Mouse (Mus musculus) midbrain, embryonic 11.5 days (tissue): ENCODE results near the gene Slc25a21. TPM values are rescaled to one million over a fixed set of nuclear protein-coding genes. Genes with fewer than 3 reads are reported as not detected.

Source experiments
- ATAC-seq: fragments of 200-750 bp; cut with Nextera tagmentation; 2 replicates; pipeline ENCODE4 v1.8.0; 2017; ENCODE audit warnings: moderate TSS enrichment, moderate library complexity; ENCODE audit not compliant: low FRiP score
- DNase-seq: peaks from one replicate; pipeline ENCODE4 v3.0.0; 2015; ENCODE audit warnings: low spot score; ENCODE audit errors: missing footprints
- H3K27ac ChIP-seq: fragments of 300-500 bp; sonication (generic); 2 replicates; pipeline ENCODE4 v1.5.1; 2014; ENCODE audit warnings: low read depth, low read length
- H3K27me3 ChIP-seq: fragments of 300-500 bp; sonication (generic); 2 replicates; pipeline ENCODE4 v1.6.1; 2014; ENCODE audit warnings: mild to moderate bottlenecking, low read length, moderate library complexity, mixed read lengths; ENCODE audit not compliant: control insufficient read depth, insufficient read depth
- H3K36me3 ChIP-seq: fragments of 300-500 bp; sonication (generic); 2 replicates; pipeline ENCODE4 v1.6.1; 2014; ENCODE audit warnings: mild to moderate bottlenecking, low read length, moderate library complexity, mixed read lengths; ENCODE audit not compliant: control insufficient read depth, insufficient read depth
- H3K4me1 ChIP-seq: fragments of 300-500 bp; sonication (generic); 2 replicates; pipeline ENCODE4 v1.6.1; 2014; ENCODE audit warnings: low read length; ENCODE audit not compliant: control insufficient read depth, insufficient read depth
- H3K4me2 ChIP-seq: fragments of 300-500 bp; sonication (generic); 2 replicates; pipeline ENCODE4 v1.6.1; 2014; ENCODE audit warnings: mild to moderate bottlenecking, moderate library complexity
- H3K4me3 ChIP-seq: fragments of 300-500 bp; sonication (generic); 2 replicates; pipeline ENCODE4 v1.5.1; 2014; ENCODE audit warnings: low read depth, low read length
- H3K9ac ChIP-seq: fragments of 300-500 bp; sonication (generic); 2 replicates; pipeline ENCODE4 v1.6.1; 2014; ENCODE audit warnings: low read length
- H3K9me3 ChIP-seq: fragments of 300-500 bp; sonication (generic); 2 replicates; pipeline ENCODE4 v1.6.1; 2016; ENCODE audit warnings: low read length; ENCODE audit not compliant: control insufficient read depth
- WGBS: fragments of 180-500 bp; shearing (Covaris S2); extraction: QIAGEN DNeasy Blood & Tissue Kit; methylation state at CpG from one replicate; pipeline ENCODE4 v1.1.7; 2014; 5-methylcytosine and 5-hydroxymethylcytosine counted together
- polyA plus RNA-seq: library from polyadenylated mRNA; unstranded; fragments of >200 nt; fragmentation: Nextera tagmentation; extraction: Ambion mirVana; gene quantifications from 2 replicates; pipeline ENCODE4 v1.2.1, GENCODE M21; 2014

The Slc25a21 gene
- polyA plus RNA-seq, result 2.3 and 2.5 TPM in 2 replicates

DNA sequence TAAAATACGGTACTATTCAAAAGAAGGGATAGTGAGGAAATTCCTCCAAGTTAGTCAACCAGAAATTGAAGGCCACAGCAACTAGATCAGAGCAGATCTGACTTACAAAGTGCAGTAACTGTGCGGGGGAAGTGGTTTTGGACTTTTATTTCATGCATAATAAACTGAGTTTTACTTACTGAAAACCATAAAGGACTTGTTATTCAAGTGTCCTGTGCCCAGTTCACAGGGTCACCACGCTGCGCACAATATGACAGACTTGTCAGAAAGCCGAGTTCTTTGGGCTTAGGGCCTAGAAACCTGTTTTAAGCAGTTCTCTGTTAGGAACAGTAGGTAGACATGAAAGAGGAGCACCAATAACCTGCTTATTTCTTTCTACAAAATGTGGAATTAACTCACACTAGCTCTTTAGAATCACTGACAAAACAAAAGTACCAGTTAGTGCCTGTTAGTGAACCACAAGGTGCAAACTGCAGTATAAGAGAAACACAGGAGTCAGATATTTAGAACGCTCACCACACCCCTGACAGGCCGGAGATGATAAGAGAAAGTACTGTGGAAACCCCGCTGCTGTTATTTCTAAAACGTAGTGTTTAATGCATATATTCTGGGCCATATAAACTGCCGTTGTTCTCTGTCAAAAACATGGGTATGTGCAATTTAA, at the start of gene Slc25a21:
TSS of gene Slc25a21 (minus strand) at position 110 of the 664 bp plus-strand sequence.
- ATAC-seq (no peak), DNase-seq (peak; percentile 94)
- no peaks in the 10 kb centered on the region for H3K9me3 ChIP-seq
- H3K4me2 ChIP-seq, result peak within 1 kb of the TSS; percentile 79
- H3K4me3 ChIP-seq, result peak within 1 kb of the TSS; percentile 52
- peak within 1 kb of the TSS; percentile 59 for H3K27ac ChIP-seq
- peak within 1 kb of the TSS; percentile 66 for H3K9ac ChIP-seq
- WGBS, result 32% methylated on average over 10 of the region's 10 CpGs
- no peaks in the 10 kb centered on the region for H3K36me3 ChIP-seq
- H3K27me3 ChIP-seq, result no peaks in the 10 kb centered on the region
- peaks cover 11% of the 10 kb centered on the region for H3K4me1 ChIP-seq

DNA sequence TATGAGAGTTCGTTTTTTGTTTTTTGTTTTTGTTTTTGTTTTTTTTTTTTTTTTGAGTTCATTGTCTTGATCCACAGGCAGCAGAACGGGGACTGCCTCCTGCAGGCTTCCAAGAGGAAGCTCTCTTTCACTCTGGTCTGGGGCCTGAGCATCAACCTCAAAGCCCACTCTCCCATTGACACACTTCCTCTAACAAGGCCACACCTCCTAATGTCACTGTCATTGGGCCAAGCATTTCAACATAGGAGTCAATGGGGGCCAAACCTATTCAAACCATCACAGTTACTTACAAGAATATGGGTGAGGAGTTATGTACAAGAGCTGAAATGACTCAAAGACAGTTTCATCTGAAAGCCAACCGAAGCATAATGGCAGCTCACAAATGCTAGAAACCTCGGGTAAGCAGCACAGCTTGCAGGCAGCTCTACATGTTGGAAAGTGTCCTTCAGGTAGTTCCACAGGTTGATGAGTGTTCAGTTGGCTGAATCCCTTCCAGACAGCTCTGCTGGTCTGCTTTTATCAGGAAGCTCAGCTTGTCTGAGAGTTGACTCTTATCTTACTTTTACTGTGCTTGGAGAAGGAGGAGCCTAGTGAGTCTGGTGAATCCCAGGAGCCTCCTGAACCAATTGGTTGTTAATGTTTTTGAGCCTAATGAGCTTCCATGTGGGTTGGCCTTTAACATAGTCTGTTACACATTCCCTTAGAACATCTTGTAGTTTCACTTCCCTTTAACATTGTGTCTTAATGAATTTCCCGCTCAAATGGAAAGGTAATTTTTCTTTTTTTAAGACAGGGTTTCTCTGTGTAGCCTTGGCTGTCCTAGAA, 46.6 kb upstream of the Slc25a21 start:
- no peak overlapping the region for H3K9ac ChIP-seq
- H3K4me3 ChIP-seq, result no peak overlapping the region
- no peaks in the 10 kb centered on the region for H3K4me1 ChIP-seq
- H3K36me3 ChIP-seq, result peaks cover 10% of the 10 kb centered on the region; the same call in 1 of the 2 replicates
- no peak for DNase-seq
- no peaks in the 10 kb centered on the region for H3K9me3 ChIP-seq
- no peak overlapping the region for H3K27ac ChIP-seq
- no peaks in the 10 kb centered on the region for H3K27me3 ChIP-seq
- H3K4me2 ChIP-seq, result no peak overlapping the region
- 89% methylated on average over 5 of the region's 5 CpGs for WGBS
- no peak for ATAC-seq

DNA sequence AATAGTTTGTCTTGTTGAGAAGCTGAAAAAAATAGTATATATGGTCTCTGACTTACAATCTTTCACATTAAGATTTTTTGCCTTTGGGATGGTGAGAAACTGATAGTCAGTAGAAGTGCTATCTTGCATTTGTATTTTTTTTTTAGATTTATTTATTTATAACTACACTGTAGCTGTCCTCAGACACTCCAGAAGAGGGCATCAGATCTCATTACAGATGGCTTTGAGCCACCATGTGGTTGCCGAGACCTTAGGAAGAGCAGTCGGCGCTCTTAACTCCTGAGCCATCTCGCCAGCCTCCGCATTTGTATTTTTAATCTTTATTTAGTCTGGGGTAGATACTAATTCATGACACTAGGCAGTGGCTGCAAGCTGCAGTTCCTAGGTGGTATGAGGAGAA, 36.1 kb upstream of the Slc25a21 start:
- Histone ChIP-seq H3K4me3 (no peak overlapping the region), H3K9ac (no peak overlapping the region), H3K27ac (no peak overlapping the region), H3K4me2 (no peak overlapping the region), H3K36me3 (peaks cover 3% of the 10 kb centered on the region; the same call in 1 of the 2 replicates), H3K27me3 (no peaks in the 10 kb centered on the region), H3K4me1 (no peaks in the 10 kb centered on the region), H3K9me3 (no peaks in the 10 kb centered on the region)
- WGBS, result 83% methylated on average over 5 of the region's 5 CpGs
- DNase-seq (no peak), ATAC-seq (no peak)

DNA sequence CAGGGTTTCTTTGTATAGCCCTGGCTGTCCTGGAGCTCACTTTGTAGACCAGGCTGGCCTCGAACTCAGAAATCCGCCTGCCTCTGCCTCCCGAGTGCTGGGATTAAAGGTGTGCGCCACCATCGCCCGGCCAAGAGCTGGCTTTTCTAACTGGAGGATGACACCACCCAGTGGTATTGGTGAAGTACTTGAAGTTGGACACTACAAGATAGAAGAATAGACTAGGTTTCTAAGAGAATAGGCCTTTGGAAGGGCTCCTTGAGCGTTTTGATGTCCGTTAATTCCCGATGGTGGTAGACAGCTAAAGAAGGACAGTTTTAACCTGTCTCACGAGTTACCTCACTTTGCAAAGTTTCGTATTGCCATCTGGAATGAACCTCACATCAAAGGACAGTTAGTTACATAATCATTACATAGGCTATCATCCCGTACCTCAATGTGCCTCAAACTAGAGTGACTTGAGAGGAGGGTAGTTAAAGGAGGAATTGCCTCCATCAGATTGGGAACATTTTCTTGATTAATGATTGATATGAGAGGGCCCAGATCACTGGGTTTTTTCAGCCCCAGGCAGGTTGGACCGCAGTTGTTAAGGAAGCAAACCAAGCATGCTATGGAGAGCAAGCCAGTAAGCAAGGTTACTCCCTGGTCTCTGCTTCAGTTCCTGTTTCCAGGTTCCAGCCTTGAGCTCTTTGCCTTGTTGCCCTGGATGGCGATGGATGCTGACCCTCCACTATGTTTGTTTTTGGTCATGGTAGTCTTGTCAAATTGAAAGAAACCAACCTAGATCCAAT, 34.0 kb upstream of the Slc25a21 start:
- Histone ChIP-seq H3K9ac (peak overlapping the region; percentile 88), H3K27me3 (no peaks in the 10 kb centered on the region), H3K4me3 (peak overlapping the region; percentile 77), H3K9me3 (no peaks in the 10 kb centered on the region), H3K36me3 (no peaks in the 10 kb centered on the region), H3K27ac (no peak overlapping the region), H3K4me1 (no peaks in the 10 kb centered on the region), H3K4me2 (peak overlapping the region; percentile 68)
- no peak for DNase-seq
- no peak; the same call in 1 of the 2 replicates for ATAC-seq
- 82% methylated on average over 14 of the region's 14 CpGs for WGBS

DNA sequence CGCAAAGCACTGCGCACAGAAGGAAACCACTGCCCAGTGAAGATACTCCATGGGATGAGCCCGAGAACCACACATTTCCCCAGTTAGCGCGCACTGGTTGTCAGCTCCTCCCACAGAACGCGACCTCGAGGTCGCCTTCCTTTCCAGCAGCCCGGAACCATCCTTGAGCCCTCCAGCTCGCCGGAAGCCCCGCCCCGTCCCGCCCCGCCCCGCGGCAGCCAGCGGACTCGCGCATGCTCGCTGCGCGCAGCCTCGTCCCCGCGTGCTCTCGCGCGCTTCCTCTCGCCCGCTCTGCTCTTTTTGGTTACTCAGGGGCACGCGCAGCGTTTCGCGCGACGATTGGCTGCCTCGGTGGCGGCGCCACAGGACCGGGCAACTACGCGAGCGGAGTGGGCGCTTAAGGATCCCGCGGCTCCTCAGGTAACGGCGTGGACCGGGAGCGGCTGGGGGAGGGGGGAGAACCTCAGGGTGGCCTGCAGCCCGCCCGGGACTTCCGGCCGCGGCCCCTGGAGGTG, 33.0 kb upstream of the Slc25a21 start, which contains the start of the genes Prps1l3 and Mipol1:
TSS of gene Prps1l3 (plus strand) at position 221 of the 515 bp plus-strand sequence.
TSS of gene Mipol1 (plus strand) at position 236 of the 515 bp plus-strand sequence.
- H3K9me3 ChIP-seq, result no peaks in the 10 kb centered on the region
- H3K36me3 ChIP-seq, result no peaks in the 10 kb centered on the region
- peak; percentile 98 for ATAC-seq
- under 1% methylated on average over 57 of the region's 58 CpGs for WGBS
- peak within 1 kb of the TSS; percentile 77 for H3K4me3 ChIP-seq
- peak within 1 kb of the TSS; percentile 88 for H3K9ac ChIP-seq
- no peaks in the 10 kb centered on the region for H3K27me3 ChIP-seq
- no peaks in the 10 kb centered on the region for H3K4me1 ChIP-seq
- peak; percentile 99 for DNase-seq
- H3K27ac ChIP-seq, result peak within 1 kb of the TSS; percentile 69
- H3K4me2 ChIP-seq, result peak within 1 kb of the TSS; percentile 68

DNA sequence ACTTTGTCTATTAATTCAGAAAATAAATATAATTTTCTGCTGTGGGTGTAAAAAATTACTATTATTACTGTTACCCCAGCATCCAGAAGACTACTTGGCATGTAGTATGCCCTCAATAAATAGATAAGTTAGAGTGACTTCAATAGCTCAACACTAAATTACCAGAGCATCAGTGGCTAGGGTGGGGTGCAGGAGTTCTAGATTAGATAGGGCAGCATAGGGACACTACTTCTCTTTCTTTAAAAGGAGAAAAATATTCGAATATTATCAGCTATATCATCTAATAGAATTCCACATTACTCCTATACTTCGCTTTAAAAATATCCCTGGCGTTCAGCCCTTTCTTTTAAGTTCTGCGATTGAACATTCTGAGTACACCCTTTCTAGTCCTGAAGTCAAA, 32.4 kb upstream of the Slc25a21 start:
- no peak overlapping the region for H3K27ac ChIP-seq
- H3K4me3 ChIP-seq, result peak overlapping the region; percentile 77
- H3K9me3 ChIP-seq, result no peaks in the 10 kb centered on the region
- ATAC-seq, result peak; percentile 8; the same call in 1 of the 2 replicates
- no peak for DNase-seq
- peak overlapping the region; percentile 68 for H3K4me2 ChIP-seq
- H3K36me3 ChIP-seq, result no peaks in the 10 kb centered on the region
- H3K27me3 ChIP-seq, result no peaks in the 10 kb centered on the region
- no peaks in the 10 kb centered on the region for H3K4me1 ChIP-seq
- WGBS, result 32% methylated on average over 4 of the region's 4 CpGs
- H3K9ac ChIP-seq, result peak overlapping the region; percentile 88

DNA sequence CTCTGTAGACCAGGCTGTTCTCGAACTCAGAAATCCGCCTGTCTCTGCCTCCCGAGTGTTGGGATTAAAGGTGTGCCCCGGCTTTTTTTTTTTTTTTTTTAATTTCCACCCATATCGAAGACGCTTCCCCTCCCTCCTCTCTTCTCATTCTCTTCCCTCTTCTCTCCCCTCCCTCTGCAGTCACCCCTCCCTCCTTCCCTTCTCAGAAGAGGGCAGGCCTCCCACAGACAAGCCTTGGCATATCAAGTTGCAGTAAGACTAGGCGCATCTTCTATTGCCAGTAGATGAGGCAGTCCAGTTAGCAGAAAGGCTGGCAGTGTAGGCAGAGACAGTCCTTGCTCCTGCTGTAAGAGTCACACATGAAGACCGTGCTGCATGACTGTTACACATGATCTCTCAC, 30.5 kb upstream of the Slc25a21 start:
- Histone ChIP-seq H3K4me3 (no peak overlapping the region), H3K9ac (no peak overlapping the region), H3K36me3 (no peaks in the 10 kb centered on the region), H3K4me1 (no peaks in the 10 kb centered on the region), H3K27me3 (no peaks in the 10 kb centered on the region), H3K9me3 (no peaks in the 10 kb centered on the region), H3K4me2 (no peak overlapping the region), H3K27ac (no peak overlapping the region)
- WGBS, result 72% methylated on average over 2 of the region's 8 CpGs
- no peak for DNase-seq
- no peak for ATAC-seq

DNA sequence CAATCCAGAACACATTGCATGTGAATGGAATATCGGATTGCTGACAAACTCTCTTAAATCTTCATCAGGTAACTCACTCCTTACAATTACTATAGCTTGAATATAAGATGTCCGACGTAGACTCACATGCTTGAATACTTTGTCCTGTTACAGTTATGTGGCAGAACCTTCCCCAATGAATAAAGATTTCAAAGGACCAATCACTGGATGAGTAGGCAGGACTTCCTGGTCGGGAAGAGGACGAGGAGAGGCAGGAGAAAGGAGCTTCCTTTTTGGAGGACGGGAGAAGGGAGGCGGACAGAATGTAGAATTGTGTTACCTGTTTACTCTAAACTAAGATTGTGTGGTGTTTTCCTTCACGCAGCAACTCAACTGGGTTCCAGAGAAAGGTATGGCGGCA, 29.1 kb upstream of the Slc25a21 start:
- Histone ChIP-seq H3K4me3 (no peak overlapping the region), H3K9me3 (no peaks in the 10 kb centered on the region), H3K4me1 (no peaks in the 10 kb centered on the region), H3K27me3 (no peaks in the 10 kb centered on the region), H3K4me2 (no peak overlapping the region), H3K27ac (no peak overlapping the region), H3K9ac (no peak overlapping the region), H3K36me3 (no peaks in the 10 kb centered on the region)
- ATAC-seq (no peak), DNase-seq (no peak)
- 87% methylated on average over 9 of the region's 9 CpGs for WGBS
